Mouse (Mus musculus) heart, postnatal 0 days (tissue): Measurements from ENCODE around the gene Plcb4.

Experiments used
- CTCF ChIP-seq: IDR thresholded peaks from 2 replicates; pipeline ENCODE4 v1.5.1; 2016; ENCODE audit warnings: antibody characterized with exemption, control low read depth, low read depth
- EP300 ChIP-seq: IDR thresholded peaks from 2 replicates; pipeline ENCODE4 v1.6.1; 2016; ENCODE audit warnings: antibody characterized with exemption, low read depth

GRCm38 (mm10) chr2:135887805-135888204 is 229.0 kb downstream of the Plcb4 start:
- TF ChIP-seq CTCF (no peak), EP300 (no peak)
